Mouse (Mus musculus) megakaryocyte, embryonic 14.5 days (primary cell): ENCODE data around the gene Rhoa.
"Not testable (repeated sequence)": the region's sequence is repeated elsewhere in the genome, so short reads cannot be mapped to it uniquely, and the experiment has no call there.

Experiments used
- FLI1 ChIP-seq: IDR thresholded peaks from 2 replicates; pipeline ENCODE4 v1.6.1; 2012; ENCODE audit warnings: low read length, inconsistent platforms, mixed read lengths
- GATA1 ChIP-seq: IDR thresholded peaks from 3 replicates; pipeline ENCODE4 v1.6.1; 2012; ENCODE audit warnings: mixed read lengths, low read length, inconsistent platforms, borderline replicate concordance

DNA sequence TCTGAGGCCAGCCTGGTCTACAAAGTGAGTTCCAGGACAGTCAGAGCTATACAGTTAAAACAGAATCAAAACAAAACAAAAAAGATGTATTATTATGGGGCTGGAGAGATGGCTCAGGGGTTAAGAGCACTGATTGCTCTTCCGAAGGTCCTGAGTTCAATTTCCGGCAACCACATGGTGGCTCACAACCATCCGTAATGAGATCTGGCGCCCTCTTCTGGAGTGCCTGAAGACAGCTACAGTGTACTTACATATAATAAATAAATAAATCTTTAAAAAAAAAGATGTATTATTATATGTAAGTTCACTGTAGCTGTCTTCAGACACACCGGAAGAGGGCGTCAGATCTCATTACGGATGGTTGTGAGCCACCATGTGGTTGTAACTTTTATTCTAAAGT, 16.1 kb downstream of the Rhoa start:
- not testable (repeated sequence) for TF ChIP-seq GATA1, FLI1
